Comparison of ENCODE assay signal across 1 mouse cellular context in the genomic region with DNA sequence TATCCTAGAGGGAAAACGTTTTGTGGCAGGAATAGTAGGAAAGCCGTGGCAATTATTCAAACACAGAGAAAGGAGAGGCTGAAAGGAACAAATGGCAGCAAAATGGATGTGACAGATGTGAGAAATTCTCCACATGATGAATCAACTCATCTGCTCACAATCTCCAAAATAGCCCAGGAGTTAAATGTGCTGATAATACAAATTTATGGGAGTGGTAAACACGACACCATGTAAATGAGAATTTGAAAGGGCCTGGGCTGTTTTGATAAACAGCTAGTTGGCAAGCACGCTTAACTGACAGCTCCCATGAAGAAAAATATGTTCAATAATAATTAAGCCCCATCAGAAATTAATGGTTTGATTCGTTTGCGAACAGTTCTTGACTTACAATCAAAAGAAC.
TF ChIP-seq lines count a peak whose summit lies in the region.

No protein-coding gene starts in this region.

TF ChIP-seq in MEL, 35 proteins besides CTCF, POLR2A, EP300 and RAD21 (continued from another document):
- TF ChIP-seq BHLHE40 (IDR thresholded peaks at IDR 0.05; ENCODE audit: borderline replicate concordance, low read depth, low read length) = peak; percentile 55; the same call in 1 of the 2 replicates
- no peak for TF ChIP-seq MAZ (IDR thresholded peaks at IDR 0.05; ENCODE audit: low read depth, low read length)
- TF ChIP-seq MAX (IDR thresholded peaks at IDR 0.05; ENCODE audit: low read length) = peak; percentile 41; the same call in 1 of the 2 replicates
- no peak for TF ChIP-seq USF2 (IDR thresholded peaks at IDR 0.05; ENCODE audit: borderline replicate concordance in 1 of 2, insufficient read depth in 1 of 2, low read depth in 1 of 2, low read length in 2 of 2)
- peak; percentile 96 for TF ChIP-seq MAFK (IDR thresholded peaks at IDR 0.05; ENCODE audit: borderline replicate concordance, low read depth, low read length)
- TF ChIP-seq ELF1 (IDR thresholded peaks at IDR 0.05; ENCODE audit: low read depth, low read length) = no peak
